Mouse (Mus musculus): Measurements from ENCODE around the gene Nlk.

- no peak for TF ChIP-seq USF1 (IDR thresholded peaks at IDR 0.05; ENCODE audit: low read depth)
- no peak for TF ChIP-seq E2F4 (IDR thresholded peaks at IDR 0.05; ENCODE audit: insufficient read depth)
- TF ChIP-seq POLR2A (IDR thresholded peaks at IDR 0.05; ENCODE audit: insufficient read length, low read depth): no peak
- TF ChIP-seq POLR2AphosphoS2 (IDR thresholded peaks at IDR 0.05; ENCODE audit: insufficient read length, low read depth): no peak
- TF ChIP-seq TCF12 (IDR thresholded peaks at IDR 0.05; ENCODE audit: insufficient read depth, poor library complexity, severe bottlenecking): no peak
- TF ChIP-seq MAX (IDR thresholded peaks at IDR 0.05; ENCODE audit: low read depth): no peak
- no peak for TF ChIP-seq CEBPB (IDR thresholded peaks at IDR 0.05; ENCODE audit: insufficient read depth, poor library complexity, severe bottlenecking)
- TF ChIP-seq SRF (IDR thresholded peaks at IDR 0.05; ENCODE audit: control insufficient read depth, insufficient read length, low read depth): no peak
- no peak for TF ChIP-seq MYOG (IDR thresholded peaks at IDR 0.05; ENCODE audit: control insufficient read depth in 1 of 3, insufficient read depth in 1 of 3, insufficient read length in 2 of 3, low read depth in 2 of 3)
- no peak for TF ChIP-seq MYOD1 (IDR thresholded peaks at IDR 0.05; ENCODE audit: control insufficient read depth in 1 of 3, insufficient read length in 2 of 3, low read depth in 2 of 3)
- no peak for TF ChIP-seq REST (IDR thresholded peaks at IDR 0.05; ENCODE audit: insufficient read depth, insufficient read length)
These were observed 18.4 kb downstream of the Nlk start for GRCm38 (mm10) chr11:78678761-78679160.
